Mouse (Mus musculus) T-cell, adult 66 days (primary cell): ENCODE results near the gene Sncb. TPM values are rescaled to one million over a fixed set of nuclear protein-coding genes. Genes with fewer than 3 reads are reported as not detected.

Experiments
- total RNA-seq, 2 experiments: library from RNA; stranded (reverse); gene quantifications; 3 replicates in 1 of 2; 4 replicates in 1 of 2; pipeline ENCODE4 v1.2.4; 2023

Sncb gene
- total RNA-seq = not detected

DNA sequence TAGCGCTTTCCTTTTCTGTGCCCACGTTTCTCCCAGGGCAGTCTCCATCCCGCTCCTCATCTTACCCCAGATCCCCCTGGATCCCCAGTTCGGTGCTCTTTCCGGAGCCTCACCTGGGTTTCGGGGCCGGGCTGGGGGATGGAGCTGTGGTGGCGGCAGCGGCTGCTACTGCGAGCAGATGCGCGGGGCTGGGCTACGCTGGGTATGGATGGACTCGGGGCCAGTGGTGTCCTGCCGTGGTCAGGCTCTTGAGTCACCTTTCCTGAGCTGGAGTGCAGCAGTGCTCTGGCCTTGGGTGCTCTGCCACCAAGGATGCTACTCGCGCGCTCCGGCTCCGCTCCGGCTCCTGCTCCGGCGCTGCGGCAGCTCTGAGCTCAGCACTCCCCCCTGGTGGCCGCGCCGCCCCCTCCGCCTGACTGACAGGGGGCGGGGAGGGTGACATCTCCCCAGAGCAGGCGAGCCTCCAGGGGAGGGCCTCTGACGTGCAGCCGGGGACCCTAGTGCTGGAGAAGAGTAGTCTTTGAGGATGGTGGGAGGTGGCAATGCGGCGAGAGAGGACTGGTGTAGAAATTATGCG lies at the start of gene Sncb:
TSS of gene Sncb (minus strand) at position 404 of the 577 bp plus-strand sequence.

GRCm38 (mm10) chr13:54788740-54789560 lies 22.6 kb upstream of the Sncb start, which contains the start of gene Tspan17:
Gene Tspan17, plus strand, starts transcription at chr13:54789377.

DNA sequence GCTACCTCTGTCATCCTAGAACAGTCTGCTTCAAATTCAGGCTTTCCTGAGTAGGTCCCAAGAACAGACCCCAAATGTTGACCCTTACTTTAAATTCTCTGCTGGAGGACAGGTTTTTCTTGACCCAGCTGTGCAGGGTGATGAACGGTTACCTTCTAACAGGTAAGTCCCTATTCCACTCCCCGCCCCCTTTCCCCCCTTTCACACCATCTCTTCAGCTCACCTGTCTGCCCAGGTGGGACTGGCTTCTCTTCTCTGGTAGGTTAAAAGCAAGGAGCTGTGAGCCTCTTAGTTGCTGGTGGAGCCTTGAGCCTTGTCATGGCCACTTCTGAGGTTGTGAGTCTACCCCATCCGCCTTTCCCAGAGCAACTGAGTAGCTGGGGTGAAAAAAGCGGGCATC lies 17.3 kb upstream of the Sncb start, which contains the start of gene Eif4e1b:
TSS of gene Eif4e1b (plus strand) at position 301 of the 400 bp plus-strand sequence.

GRCm38 (mm10) chr13:54749864-54750411 lies 16.5 kb downstream of the Sncb start, which contains the start of gene Gprin1:
Gene Gprin1, minus strand, starts transcription at chr13:54749874.

Other genes with a start within 250 kb of the Sncb start
- gene 4833439L19Rik, start 201.2 kb downstream of the Sncb start, total RNA-seq = 10 to 100 TPM; 37.7 to 46.2 TPM
- 1 to 10 TPM; 1.9 to 3.9 TPM for gene Arl10, start 191.6 kb downstream of the Sncb start, total RNA-seq
- 10 to 100 TPM; 16.2 to 25.1 TPM for gene Nop16, start 176.5 kb downstream of the Sncb start, total RNA-seq
- gene Higd2a, start 176.4 kb downstream of the Sncb start, total RNA-seq = 10 to 100 TPM; 84.3 to 84.7 TPM
- 10 to 100 TPM; 35.8 to 40.6 TPM for gene Cltb, start 155.3 kb downstream of the Sncb start, total RNA-seq
- 10 to 100 TPM; 49.8 to 67.3 TPM for gene Faf2, start 144.8 kb downstream of the Sncb start, total RNA-seq
- 100 to 1,000 TPM; 223 to 234 TPM for gene Rnf44, start 72.7 kb downstream of the Sncb start, total RNA-seq
- not detected for gene Cdhr2, start 65.1 kb downstream of the Sncb start, total RNA-seq
- gene Gprin1, start 16.7 kb downstream of the Sncb start, total RNA-seq = not detected
- gene Eif4e1b, start 17.4 kb upstream of the Sncb start, total RNA-seq = not detected
- gene Tspan17, start 22.8 kb upstream of the Sncb start, total RNA-seq = 1 to 10 TPM in 1 of 2 experiments, under 1 TPM in 1; 0.84 to 2.1 TPM
- 1 to 10 TPM; 1.2 to 4.3 TPM for gene Unc5a, start 182.8 kb upstream of the Sncb start, total RNA-seq